Mouse (Mus musculus): ENCODE results near the gene Fblim1. TPM values are rescaled to one million over a fixed set of nuclear protein-coding genes. Genes with fewer than 3 reads are reported as not detected.
A peak's percentile ranks its signal among the peaks of the same experiment; 100 is the strongest.

Fblim1 gene
- polyA plus RNA-seq, 1 experiment = 9.3 TPM

DNA sequence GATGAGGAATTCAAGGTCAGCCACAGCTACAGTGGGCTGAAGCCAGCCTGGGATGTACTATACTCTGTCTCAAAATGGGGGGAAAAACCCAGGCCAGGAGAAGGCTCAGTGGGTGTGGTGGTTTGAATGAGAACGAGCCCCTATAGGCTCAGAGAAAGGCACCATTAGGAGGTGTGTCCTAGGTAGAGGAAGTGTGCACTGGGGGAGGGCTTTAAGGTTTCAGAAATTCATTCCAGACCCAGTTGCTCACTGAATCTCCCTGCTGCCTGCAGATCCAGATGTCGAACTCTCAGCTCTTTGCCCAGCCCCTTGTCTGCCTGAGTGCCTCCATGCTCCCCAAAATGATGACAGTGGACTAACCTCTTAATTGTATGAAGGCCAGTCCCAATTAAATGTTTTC is 53.4 kb downstream of the Fblim1 start:
- WGBS = 3% methylated on average over 2 of the region's 2 CpGs
- Histone ChIP-seq H3K27ac (ENCODE audit: control insufficient read depth, insufficient read depth, low read depth, low read length, poor library complexity) (no peak overlapping the region), H3K4me1 (ENCODE audit: control insufficient read depth, insufficient read depth, low read length) (peaks cover 3% of the 10 kb centered on the region; the same call in 1 of the 2 replicates), H3K4me3 (replicated peaks; ENCODE audit: control insufficient read depth, low read depth, low read length) (no peak overlapping the region)
- TF ChIP-seq POLR2A (IDR thresholded peaks at IDR 0.05; ENCODE audit: borderline replicate concordance, control insufficient read depth, low read depth, low read length) (no peak), CTCF (IDR thresholded peaks at IDR 0.05; ENCODE audit: control insufficient read depth, insufficient read depth, low read length) (no peak)

- Histone ChIP-seq H3K27ac (ENCODE audit: control insufficient read depth, insufficient read depth, low read depth, low read length, poor library complexity) (no peak overlapping the region), H3K4me3 (replicated peaks; ENCODE audit: control insufficient read depth, low read depth, low read length) (peak overlapping the region; percentile 82), H3K4me1 (ENCODE audit: control insufficient read depth, insufficient read depth, low read length) (peaks cover 1% of the 10 kb centered on the region; the same call in 1 of the 2 replicates)
- TF ChIP-seq POLR2A (IDR thresholded peaks at IDR 0.05; ENCODE audit: borderline replicate concordance, control insufficient read depth, low read depth, low read length) (no peak), CTCF (IDR thresholded peaks at IDR 0.05; ENCODE audit: control insufficient read depth, insufficient read depth, low read length) (no peak)
- 3% methylated on average over 9 of the region's 9 CpGs for WGBS
Measured at GRCm38 (mm10) chr4:141547299-141547698, 58.6 kb downstream of the Fblim1 start.

DNA sequence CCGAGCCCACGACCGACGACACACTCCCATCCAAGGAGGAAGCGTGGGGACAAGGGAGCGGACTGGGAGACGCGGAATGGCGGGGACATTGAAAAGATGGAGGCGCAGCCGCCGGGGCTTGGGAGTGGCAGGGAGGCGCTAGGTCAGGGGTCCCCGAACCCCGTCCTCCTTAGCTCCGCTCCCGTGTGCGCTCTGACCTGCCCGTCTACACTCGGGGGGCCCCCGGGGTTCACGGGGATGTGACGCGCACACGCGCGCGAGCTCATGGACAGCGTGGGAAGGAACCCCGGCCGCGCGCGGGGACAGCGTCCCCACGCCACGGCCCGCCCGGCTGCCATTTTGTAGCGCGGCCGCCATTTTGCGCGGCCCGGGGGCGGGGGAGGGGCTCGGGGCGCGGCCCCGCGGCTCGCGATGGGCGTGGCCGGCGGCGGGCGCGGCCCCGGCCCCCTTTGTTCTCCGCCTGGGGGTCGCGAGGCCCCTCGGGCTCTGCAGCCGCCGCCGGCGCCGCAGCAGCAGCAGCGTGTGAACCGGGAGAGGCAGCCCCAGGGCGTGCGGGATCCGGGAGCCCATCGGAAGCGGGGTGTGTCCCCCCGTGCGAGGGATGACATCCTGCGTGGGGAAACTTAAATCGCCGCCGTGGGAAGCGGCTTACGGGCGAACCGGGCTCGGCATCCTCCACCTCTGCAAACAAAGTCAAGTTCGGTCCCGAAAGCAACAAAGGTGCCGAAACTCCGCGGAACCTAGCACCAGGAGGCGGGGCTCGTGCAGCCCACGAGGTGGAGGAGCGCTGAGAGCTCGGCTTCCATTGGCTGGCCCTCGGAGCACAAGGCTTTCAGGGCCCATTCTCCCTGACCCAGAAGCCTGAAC is 59.3 kb downstream of the Fblim1 start:
- no peak for TF ChIP-seq CTCF (IDR thresholded peaks at IDR 0.05; ENCODE audit: control insufficient read depth, insufficient read depth, low read length)
- peak; percentile 65; the same call in 1 of the 2 replicates for TF ChIP-seq POLR2A (IDR thresholded peaks at IDR 0.05; ENCODE audit: borderline replicate concordance, control insufficient read depth, low read depth, low read length)
- peak overlapping the region; percentile 100 for H3K27ac ChIP-seq (ENCODE audit: control insufficient read depth, insufficient read depth, low read depth, low read length, poor library complexity)
- 1% methylated on average over 96 of the region's 98 CpGs for WGBS
- H3K4me1 ChIP-seq (ENCODE audit: control insufficient read depth, insufficient read depth, low read length) = no peaks in the 10 kb centered on the region; the same call in 1 of the 2 replicates
- H3K4me3 ChIP-seq (replicated peaks; ENCODE audit: control insufficient read depth, low read depth, low read length) = peak overlapping the region; percentile 96

- H3K4me3 ChIP-seq (replicated peaks; ENCODE audit: control insufficient read depth, low read depth, low read length) = peak overlapping the region; percentile 96
- H3K27ac ChIP-seq (ENCODE audit: control insufficient read depth, insufficient read depth, low read depth, low read length, poor library complexity) = peak overlapping the region; percentile 100
- H3K4me1 ChIP-seq (ENCODE audit: control insufficient read depth, insufficient read depth, low read length) = no peaks in the 10 kb centered on the region; the same call in 1 of the 2 replicates
- WGBS = under 1% methylated on average over 56 of the region's 56 CpGs
- no peak for TF ChIP-seq CTCF (IDR thresholded peaks at IDR 0.05; ENCODE audit: control insufficient read depth, insufficient read depth, low read length)
- TF ChIP-seq POLR2A (IDR thresholded peaks at IDR 0.05; ENCODE audit: borderline replicate concordance, control insufficient read depth, low read depth, low read length) = peak; percentile 95
Measured at GRCm38 (mm10) chr4:141545743-141546333, 60.1 kb downstream of the Fblim1 start.

GRCm38 (mm10) chr4:141545071-141545742 is 60.7 kb downstream of the Fblim1 start:
- Histone ChIP-seq H3K4me1 (ENCODE audit: control insufficient read depth, insufficient read depth, low read length) (no peaks in the 10 kb centered on the region; the same call in 1 of the 2 replicates), H3K27ac (ENCODE audit: control insufficient read depth, insufficient read depth, low read depth, low read length, poor library complexity) (peak overlapping the region; percentile 100), H3K4me3 (replicated peaks; ENCODE audit: control insufficient read depth, low read depth, low read length) (peak overlapping the region; percentile 82)
- 0 out of 2 replicates have a peak, but pooled peaks have one; percentile 10 for TF ChIP-seq POLR2A (IDR thresholded peaks at IDR 0.05; ENCODE audit: borderline replicate concordance, control insufficient read depth, low read depth, low read length)
- no peak for TF ChIP-seq CTCF (IDR thresholded peaks at IDR 0.05; ENCODE audit: control insufficient read depth, insufficient read depth, low read length)
- under 1% methylated on average over 45 of the region's 45 CpGs for WGBS

GRCm38 (mm10) chr4:141544536-141544935 is 61.4 kb downstream of the Fblim1 start:
- no peak for TF ChIP-seq CTCF (IDR thresholded peaks at IDR 0.05; ENCODE audit: control insufficient read depth, insufficient read depth, low read length)
- TF ChIP-seq POLR2A (IDR thresholded peaks at IDR 0.05; ENCODE audit: borderline replicate concordance, control insufficient read depth, low read depth, low read length) = no peak
- H3K4me3 ChIP-seq (replicated peaks; ENCODE audit: control insufficient read depth, low read depth, low read length) = no peak overlapping the region
- H3K4me1 ChIP-seq (ENCODE audit: control insufficient read depth, insufficient read depth, low read length) = no peaks in the 10 kb centered on the region; the same call in 1 of the 2 replicates
- 43% methylated on average over 2 of the region's 2 CpGs for WGBS
- H3K27ac ChIP-seq (ENCODE audit: control insufficient read depth, insufficient read depth, low read depth, low read length, poor library complexity) = no peak overlapping the region

DNA sequence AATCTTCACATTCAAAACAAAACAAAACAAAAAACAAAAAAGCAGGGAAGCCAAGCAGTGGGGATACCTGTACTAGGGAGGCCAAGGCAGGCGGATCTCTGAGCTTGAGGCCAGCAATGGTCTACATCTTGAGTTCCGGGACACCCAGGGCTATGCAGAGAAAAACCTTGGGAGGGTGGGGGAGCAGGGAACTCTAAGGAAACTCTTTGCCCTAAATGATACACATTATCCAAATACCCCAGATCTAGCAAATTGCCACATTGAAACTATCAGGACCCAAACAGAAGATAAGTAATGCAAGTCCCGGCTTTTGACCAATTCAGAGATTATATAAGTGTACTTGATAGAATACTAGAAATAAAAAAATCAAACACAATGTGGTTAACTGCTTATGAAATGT is 62.3 kb downstream of the Fblim1 start:
- no peak overlapping the region for H3K4me3 ChIP-seq (replicated peaks; ENCODE audit: control insufficient read depth, low read depth, low read length)
- TF ChIP-seq POLR2A (IDR thresholded peaks at IDR 0.05; ENCODE audit: borderline replicate concordance, control insufficient read depth, low read depth, low read length) = no peak
- TF ChIP-seq CTCF (IDR thresholded peaks at IDR 0.05; ENCODE audit: control insufficient read depth, insufficient read depth, low read length) = no peak
- H3K4me1 ChIP-seq (ENCODE audit: control insufficient read depth, insufficient read depth, low read length) = no peaks in the 10 kb centered on the region; the same call in 1 of the 2 replicates
- H3K27ac ChIP-seq (ENCODE audit: control insufficient read depth, insufficient read depth, low read depth, low read length, poor library complexity) = no peak overlapping the region
- 74% methylated on average over 3 of the region's 3 CpGs for WGBS

GRCm38 (mm10) chr4:141541851-141542250 is 64.0 kb downstream of the Fblim1 start:
- H3K4me1 ChIP-seq (ENCODE audit: control insufficient read depth, insufficient read depth, low read length) = no peaks in the 10 kb centered on the region; the same call in 1 of the 2 replicates
- TF ChIP-seq POLR2A (IDR thresholded peaks at IDR 0.05; ENCODE audit: borderline replicate concordance, control insufficient read depth, low read depth, low read length) (no peak), CTCF (IDR thresholded peaks at IDR 0.05; ENCODE audit: control insufficient read depth, insufficient read depth, low read length) (no peak)
- 82% methylated on average over 7 of the region's 7 CpGs for WGBS
- no peak overlapping the region for H3K4me3 ChIP-seq (replicated peaks; ENCODE audit: control insufficient read depth, low read depth, low read length)
- no peak overlapping the region for H3K27ac ChIP-seq (ENCODE audit: control insufficient read depth, insufficient read depth, low read depth, low read length, poor library complexity)

Data from bone marrow, adult 2 months (tissue).